Mouse (Mus musculus) liver, postnatal 0 days (tissue): ENCODE measurements around the gene Tbxas1. TPM values are rescaled to one million over a fixed set of nuclear protein-coding genes. Genes with fewer than 3 reads are reported as not detected.

Experiments used
- ATAC-seq: fragments of 200-750 bp; cut with Nextera tagmentation; 2 replicates; pipeline ENCODE4 v1.8.0; 2017; ENCODE audit warnings: mild to moderate bottlenecking, moderate library complexity
- DNase-seq: peaks from one replicate; pipeline ENCODE4 v3.0.0-alpha.2; 2016
- H3K27ac ChIP-seq: fragments of 300-500 bp; sonication (generic); 2 replicates; pipeline ENCODE4 v1.5.1; 2014; ENCODE audit warnings: antibody characterized with exemption, moderate library complexity, mild to moderate bottlenecking, low read depth
- H3K27me3 ChIP-seq: fragments of 300-500 bp; sonication (generic); 2 replicates; pipeline ENCODE4 v1.6.1; 2014; ENCODE audit warnings: low read length, control low read depth, mixed read lengths; ENCODE audit not compliant: insufficient read depth
- H3K36me3 ChIP-seq: fragments of 300-500 bp; sonication (generic); replicated peaks from 2 replicates; pipeline ENCODE4 v1.6.1; 2014; ENCODE audit warnings: mild to moderate bottlenecking, control low read depth, low read length, moderate library complexity, mixed read lengths; ENCODE audit not compliant: insufficient read depth
- H3K4me1 ChIP-seq: fragments of 300-500 bp; sonication (generic); 2 replicates; pipeline ENCODE4 v1.6.1; 2014; ENCODE audit warnings: antibody characterized with exemption, mild to moderate bottlenecking, control low read depth; ENCODE audit not compliant: insufficient read depth
- H3K4me2 ChIP-seq: fragments of 300-500 bp; sonication (generic); 2 replicates; pipeline ENCODE4 v1.6.1; 2014; ENCODE audit warnings: low read depth, mild to moderate bottlenecking, low read length, moderate library complexity, mixed read lengths
- H3K4me3 ChIP-seq: fragments of 300-500 bp; sonication (generic); 2 replicates; pipeline ENCODE4 v1.5.1; 2014; ENCODE audit warnings: low read depth, low read length
- H3K9ac ChIP-seq: fragments of 300-500 bp; sonication (generic); replicated peaks from 2 replicates; pipeline ENCODE4 v1.6.1; 2014; ENCODE audit warnings: mild to moderate bottlenecking, moderate library complexity
- H3K9me3 ChIP-seq: fragments of 300-500 bp; sonication (generic); 2 replicates; pipeline ENCODE4 v1.6.1; 2016; ENCODE audit warnings: mild to moderate bottlenecking, control low read depth, low read length, mixed read lengths
- CTCF ChIP-seq: sonication (generic); IDR thresholded peaks from 2 replicates; pipeline ENCODE4 v1.5.1; 2016; ENCODE audit warnings: antibody characterized with exemption, low read depth
- EP300 ChIP-seq: IDR thresholded peaks from 2 replicates; pipeline ENCODE4 v1.6.1; 2016; ENCODE audit warnings: antibody characterized with exemption, low read depth, mild to moderate bottlenecking
- WGBS: fragments of 180-500 bp; shearing (Covaris S2); extraction: QIAGEN DNeasy Blood & Tissue Kit; methylation state at CpG from one replicate; pipeline ENCODE4 v1.1.7; 2014; ENCODE audit not compliant: insufficient replicate concordance; 5-methylcytosine and 5-hydroxymethylcytosine counted together
- polyA plus RNA-seq: library from polyadenylated mRNA; unstranded; fragments of >200 nt; fragmentation: Nextera tagmentation; extraction: Ambion mirVana; gene quantifications from 2 replicates; pipeline ENCODE4 v1.2.1, GENCODE M21; 2015

Tbxas1 gene
- polyA plus RNA-seq, 1 experiment from 2014 or later, result 10.3 TPM

DNA sequence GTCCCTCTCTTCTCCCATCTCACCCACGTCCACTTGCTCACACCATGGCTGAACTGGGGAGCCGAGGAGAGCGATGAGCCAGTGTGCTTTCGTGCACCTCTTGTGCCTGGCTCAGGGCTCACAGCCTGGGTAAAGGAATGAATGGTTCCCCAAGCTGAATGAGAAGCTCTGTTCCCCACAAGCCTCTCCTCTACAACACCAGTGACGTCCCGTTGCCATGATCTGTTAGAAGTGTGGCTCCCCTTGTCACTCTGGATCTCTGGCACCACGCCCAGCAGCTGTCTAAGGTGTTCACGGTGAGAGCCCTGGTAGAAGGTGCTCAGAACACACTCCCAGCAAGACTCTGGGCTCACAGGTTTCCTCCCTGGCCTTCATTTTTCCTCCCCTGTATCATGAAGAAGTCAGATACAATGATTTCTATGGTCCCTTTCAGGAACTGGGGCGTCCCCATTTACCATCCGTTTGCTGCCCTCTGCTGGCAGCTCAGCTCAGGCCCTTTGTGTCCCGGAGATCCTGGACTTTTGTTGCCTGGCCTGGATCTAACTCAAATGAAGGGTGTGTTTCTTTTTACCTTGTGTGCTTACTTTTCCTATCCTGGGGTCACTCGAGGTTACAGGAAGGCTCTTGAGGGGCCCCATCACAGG is 191.9 kb downstream of the Tbxas1 start:
- Histone ChIP-seq H3K9ac (no peak overlapping the region), H3K4me2 (no peak overlapping the region), H3K4me3 (no peak overlapping the region), H3K27ac (no peak overlapping the region), H3K36me3 (no peaks in the 10 kb centered on the region), H3K27me3 (no peaks in the 10 kb centered on the region), H3K4me1 (0 out of 2 replicates have a peak, but pooled peaks cover 3% of the 10 kb centered on the region), H3K9me3 (no peaks in the 10 kb centered on the region)
- peak; percentile 49; the same call in 1 of the 2 replicates for ATAC-seq
- TF ChIP-seq EP300 (no peak), CTCF (peak; percentile 92)
- peak; percentile 84 for DNase-seq
- 42% methylated on average over 12 of the region's 12 CpGs for WGBS

DNA sequence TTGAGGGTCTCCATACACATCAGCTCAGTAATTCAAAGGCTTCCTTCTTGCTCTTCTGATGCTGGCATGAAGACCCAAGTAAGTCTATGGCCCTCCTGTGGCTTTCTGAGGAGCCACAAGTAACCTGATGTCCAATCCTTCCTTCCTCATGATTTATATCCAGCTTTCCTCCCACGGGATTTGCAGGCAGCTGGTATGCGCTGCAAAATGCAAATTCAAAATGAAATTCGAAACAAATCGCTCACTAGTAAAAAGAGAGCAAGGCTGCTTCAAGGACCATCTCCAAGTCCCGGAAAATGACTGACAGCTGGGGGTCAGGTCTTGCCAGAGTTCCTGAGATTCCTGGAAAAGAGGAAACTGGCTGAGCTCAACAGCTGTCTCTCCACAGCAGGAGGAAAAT is 197.5 kb downstream of the Tbxas1 start:
- Histone ChIP-seq H3K27ac (no peak overlapping the region), H3K4me2 (no peak overlapping the region), H3K4me3 (no peak overlapping the region), H3K36me3 (no peaks in the 10 kb centered on the region), H3K9ac (no peak overlapping the region), H3K9me3 (no peaks in the 10 kb centered on the region), H3K27me3 (no peaks in the 10 kb centered on the region), H3K4me1 (no peaks in the 10 kb centered on the region)
- TF ChIP-seq CTCF (no peak), EP300 (no peak)
- ATAC-seq, result no peak
- DNase-seq, result no peak
- 70% methylated on average over 5 of the region's 5 CpGs for WGBS

DNA sequence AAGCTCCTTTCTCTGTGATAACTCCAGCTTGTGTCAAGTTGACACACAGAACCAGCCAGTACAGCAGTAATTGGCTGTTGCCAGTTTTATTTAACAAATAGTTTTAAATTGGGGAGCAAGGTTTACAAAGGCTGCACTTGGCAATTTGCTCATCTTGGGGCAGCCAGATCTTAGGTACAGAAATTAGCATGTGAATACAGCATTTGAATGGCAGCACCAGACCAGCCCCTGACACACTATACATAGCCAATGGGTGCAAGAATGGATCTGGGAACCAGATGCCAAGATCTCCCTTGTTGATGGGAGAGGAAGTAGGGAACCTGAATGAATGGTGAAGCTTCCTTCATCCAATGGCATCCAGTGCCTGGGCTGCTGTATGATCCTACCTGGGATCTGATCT is 199.0 kb downstream of the Tbxas1 start:
- no peak for ATAC-seq
- H3K9ac ChIP-seq, result no peak overlapping the region

DNA sequence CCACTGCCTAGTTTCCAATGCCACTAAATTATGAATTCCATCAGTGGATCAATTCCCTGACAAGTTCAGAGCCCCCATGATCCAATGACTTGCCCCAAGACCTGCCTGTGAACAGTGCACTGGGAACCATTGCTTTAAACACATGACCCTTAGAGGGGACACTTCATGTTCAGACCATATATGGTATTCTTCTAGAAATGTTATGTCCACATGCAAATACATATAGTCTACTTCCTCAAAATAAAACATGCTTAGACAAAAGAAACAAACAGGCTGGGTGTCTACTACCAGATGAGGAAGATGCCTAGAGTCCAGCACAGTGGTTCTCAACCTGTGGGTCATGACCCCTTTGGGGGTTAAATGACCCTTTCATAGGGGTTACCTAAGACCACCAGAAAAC is 201.3 kb downstream of the Tbxas1 start:
- H3K9ac ChIP-seq, result no peak overlapping the region
- ATAC-seq, result peak; percentile 31; the same call in 1 of the 2 replicates
- no peaks in the 10 kb centered on the region for H3K36me3 ChIP-seq
- TF ChIP-seq EP300 (no peak), CTCF (no peak)
- no peak overlapping the region for H3K4me3 ChIP-seq
- H3K27me3 ChIP-seq, result no peaks in the 10 kb centered on the region
- no peak for DNase-seq
- H3K4me1 ChIP-seq, result no peaks in the 10 kb centered on the region
- no peaks in the 10 kb centered on the region for H3K9me3 ChIP-seq
- H3K27ac ChIP-seq, result no peak overlapping the region
- H3K4me2 ChIP-seq, result no peak overlapping the region

More for the DNA sequence above, 199.0 kb downstream of the Tbxas1 start:
- H3K36me3 ChIP-seq, result no peaks in the 10 kb centered on the region
- H3K4me1 ChIP-seq, result no peaks in the 10 kb centered on the region
- TF ChIP-seq EP300 (no peak), CTCF (no peak)
- H3K4me2 ChIP-seq, result no peak overlapping the region
- no peak overlapping the region for H3K27ac ChIP-seq
- no peak overlapping the region for H3K4me3 ChIP-seq
- no peak for DNase-seq
- H3K9me3 ChIP-seq, result no peaks in the 10 kb centered on the region
- H3K27me3 ChIP-seq, result no peaks in the 10 kb centered on the region

DNA sequence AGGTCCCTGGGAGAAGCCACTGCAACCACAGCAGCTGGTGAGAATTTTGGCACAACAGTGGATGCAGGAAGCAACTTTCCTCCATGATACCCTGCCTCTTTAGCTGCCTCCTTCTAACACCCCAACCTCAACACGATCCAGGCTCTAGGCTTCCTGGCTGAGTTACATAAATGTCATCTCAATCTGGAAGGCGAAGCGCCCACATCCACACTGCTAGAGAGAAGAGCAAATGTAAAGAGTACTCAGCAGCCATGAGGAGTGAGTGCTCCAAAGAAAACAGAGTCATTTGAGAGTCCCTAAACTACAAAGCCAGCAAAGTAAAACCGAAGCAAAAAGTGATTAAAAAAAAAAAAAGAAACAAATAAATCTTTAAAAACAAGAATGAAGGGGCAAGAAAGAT is 229.4 kb downstream of the Tbxas1 start:
- Histone ChIP-seq H3K27me3 (no peaks in the 10 kb centered on the region), H3K27ac (no peak overlapping the region), H3K36me3 (peaks cover 23% of the 10 kb centered on the region; the same call in 1 of the 2 replicates), H3K9me3 (no peaks in the 10 kb centered on the region), H3K4me2 (no peak overlapping the region), H3K4me1 (no peaks in the 10 kb centered on the region), H3K9ac (no peak overlapping the region), H3K4me3 (no peak overlapping the region)
- 71% methylated on average over 4 of the region's 4 CpGs for WGBS
- TF ChIP-seq EP300 (no peak), CTCF (no peak)
- DNase-seq, result no peak
- no peak for ATAC-seq

DNA sequence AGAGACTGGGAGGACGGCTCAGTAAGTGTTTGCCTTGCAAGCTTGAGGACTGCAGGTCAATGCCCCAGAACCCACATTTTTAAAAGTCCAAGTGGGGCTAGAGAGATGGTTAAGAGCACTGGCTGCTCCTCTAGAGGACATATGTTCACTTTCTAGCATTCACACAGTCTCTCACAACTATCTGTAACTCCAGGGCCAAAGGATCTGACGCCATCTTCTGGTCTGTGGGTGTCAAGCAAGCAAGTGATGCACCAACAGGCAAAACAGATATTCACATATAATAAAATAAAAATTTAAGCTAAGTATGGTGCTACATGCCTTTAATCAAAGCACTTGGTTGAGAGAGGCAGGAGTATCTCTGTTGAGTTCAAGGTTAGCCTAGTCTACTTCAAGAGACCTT is 231.6 kb downstream of the Tbxas1 start:
- H3K9ac ChIP-seq, result no peak overlapping the region
- WGBS, result 59% methylated on average over 2 of the region's 2 CpGs
- no peak overlapping the region for H3K4me2 ChIP-seq

More for the DNA sequence above, 231.6 kb downstream of the Tbxas1 start:
- Histone ChIP-seq H3K4me1 (no peaks in the 10 kb centered on the region), H3K9me3 (no peaks in the 10 kb centered on the region), H3K36me3 (peaks cover 24% of the 10 kb centered on the region; the same call in 1 of the 2 replicates), H3K27ac (no peak overlapping the region), H3K27me3 (no peaks in the 10 kb centered on the region), H3K4me3 (no peak overlapping the region)
- no peak for DNase-seq
- ATAC-seq, result no peak
- no peak for TF ChIP-seq EP300
- peak; percentile 50 for TF ChIP-seq CTCF
